Comparison of ENCODE assay signal across 8 mouse cellular contexts in genomic region chr19:8695330-8695729, GRCm38 (mm10). TPM values are rescaled to one million over a fixed set of nuclear protein-coding genes. Genes with fewer than 3 reads are reported as not detected.
DNase-seq lines count a peak whose midpoint lies in the region; ATAC-seq and TF ChIP-seq lines count a peak whose summit lies in the region.

No protein-coding gene starts in this region.

- no peak overlapping the region for H3K9ac ChIP-seq in limb, embryonic 15.5 days

- no peaks in the 10 kb centered on the region for H3K27me3 ChIP-seq in limb, embryonic 15.5 days

- H3K36me3 ChIP-seq in limb, embryonic 15.5 days: no peaks in the 10 kb centered on the region

- intact Hi-C loops in left cerebral cortex, adult 2 months (cut with DNase I): no loop called here
- intact Hi-C loops in left cerebral cortex, postnatal 14 days (cut with DNase I): no loop called here

- H3K9me3 ChIP-seq in limb, embryonic 15.5 days: no peaks in the 10 kb centered on the region

- peak; percentile 53; the same call in 1 of the 2 replicates for ATAC-seq in limb, embryonic 15.5 days (ENCODE audit: insufficient number of reproducible peaks, low FRiP score, low TSS enrichment, low read depth)
- no peak for ATAC-seq in frontal cortex, adult (ENCODE audit: low TSS enrichment)

- no peak overlapping the region for H3K4me2 ChIP-seq in limb, embryonic 15.5 days

- 51% methylated on average over 6 of the region's 6 CpGs for WGBS in limb, embryonic 15.5 days

- no peak overlapping the region for H3K27ac ChIP-seq in left cerebral cortex, adult 2 months
- H3K27ac ChIP-seq in limb, embryonic 15.5 days: no peak overlapping the region

- H3K4me3 ChIP-seq in left cerebral cortex, adult 2 months: no peak overlapping the region
- no peak overlapping the region for H3K4me3 ChIP-seq in limb, embryonic 15.5 days

- TF ChIP-seq CTCF in left cerebral cortex, adult 2 months (IDR thresholded peaks at IDR 0.05): peak; percentile 41

- no peaks in the 10 kb centered on the region for H3K4me1 ChIP-seq in limb, embryonic 15.5 days

- DNase-seq in left cerebral cortex, adult 2 months (ENCODE audit: extremely low spot score in 1 of 2, low spot score in 2 of 2): no peak
- DNase-seq in left cerebral cortex, postnatal 14 days (ENCODE audit: low spot score in 2 of 2): no peak
- DNase-seq in adrenal gland, postnatal 25 days: peak; percentile 38
- DNase-seq in heart, postnatal 4 days: peak; percentile 53
- peak; percentile 56 for DNase-seq in spleen, adult 12 weeks (ENCODE audit: low spot score)
- DNase-seq in frontal cortex, postnatal 36 days (ENCODE audit: low spot score in 2 of 2): no peak

RNA-seq across cellular contexts. Expression of gene Slc3a2, which starts 27.8 kb away (rescaled TPM):
- 100 to 1,000 TPM; 144 to 154 TPM for total RNA-seq in left cerebral cortex, adult 2 months (2021)
- total RNA-seq in left cerebral cortex, postnatal 14 days (2021): 100 to 1,000 TPM; 182 to 189 TPM
- 269 and 403 TPM in 2 replicates for total RNA-seq in adrenal gland, postnatal 25 days (2021)
- 10 to 100 TPM; 62.4 to 66.3 TPM for total RNA-seq in heart, postnatal 4 days (2021)
- polyA plus RNA-seq in limb, embryonic 15.5 days (2015; fragmentation: Nextera tagmentation; extraction: Ambion mirVana): 118 and 148 TPM in 2 replicates

RNA-seq across cellular contexts. Expression of gene Chrm1, which starts 31.7 kb away (rescaled TPM):
- 100 to 1,000 TPM; 152 to 155 TPM for total RNA-seq in left cerebral cortex, adult 2 months (2021)
- 100 to 1,000 TPM; 148 to 165 TPM for total RNA-seq in left cerebral cortex, postnatal 14 days (2021)
- total RNA-seq in adrenal gland, postnatal 25 days (2021): 1.6 and 2.4 TPM in 2 replicates
- not detected for total RNA-seq in heart, postnatal 4 days (2021)
- 0.18 and 0.19 TPM in 2 replicates for polyA plus RNA-seq in limb, embryonic 15.5 days (2015; fragmentation: Nextera tagmentation; extraction: Ambion mirVana)

RNA-seq across cellular contexts. Expression of gene Wdr74, which starts 40.3 kb away (rescaled TPM):
- total RNA-seq in left cerebral cortex, adult 2 months (2021): 10 to 100 TPM; 48.5 to 53.1 TPM
- total RNA-seq in left cerebral cortex, postnatal 14 days (2021): 10 to 100 TPM; 42.3 to 43.9 TPM
- total RNA-seq in adrenal gland, postnatal 25 days (2021): 52.0 and 57.7 TPM in 2 replicates
- total RNA-seq in heart, postnatal 4 days (2021): 10 to 100 TPM; 30.3 to 31.1 TPM
- 93.8 and 96.0 TPM in 2 replicates for polyA plus RNA-seq in limb, embryonic 15.5 days (2015; fragmentation: Nextera tagmentation; extraction: Ambion mirVana)

RNA-seq across cellular contexts. Expression of gene 1700092M07Rik, which starts 45.2 kb away (rescaled TPM):
- total RNA-seq in left cerebral cortex, adult 2 months (2021): 1 to 10 TPM; 1.4 to 1.8 TPM
- not detected for total RNA-seq in left cerebral cortex, postnatal 14 days (2021)
- 2.6 and 2.8 TPM in 2 replicates for total RNA-seq in adrenal gland, postnatal 25 days (2021)
- total RNA-seq in heart, postnatal 4 days (2021): not detected
- polyA plus RNA-seq in limb, embryonic 15.5 days (2015; fragmentation: Nextera tagmentation; extraction: Ambion mirVana): 1.7 and 2.3 TPM in 2 replicates

RNA-seq across cellular contexts. Expression of gene Stx5a, which starts 45.9 kb away (rescaled TPM):
- 10 to 100 TPM; 71.2 to 77.9 TPM for total RNA-seq in left cerebral cortex, adult 2 months (2021)
- 10 to 100 TPM; 63.6 to 64.6 TPM for total RNA-seq in left cerebral cortex, postnatal 14 days (2021)
- total RNA-seq in adrenal gland, postnatal 25 days (2021): 92.3 and 106 TPM in 2 replicates
- 10 to 100 TPM; 43.4 to 48.5 TPM for total RNA-seq in heart, postnatal 4 days (2021)
- polyA plus RNA-seq in limb, embryonic 15.5 days (2015; fragmentation: Nextera tagmentation; extraction: Ambion mirVana): 185 and 189 TPM in 2 replicates

Comparison
In these comparisons a context has a peak if more than half of its experiments do, and no peak if none do; other contexts are left out.
1. DNase-seq: peak in adrenal gland, postnatal 25 days (single experiment), heart, postnatal 4 days (single experiment) and spleen, adult 12 weeks (single experiment); none in left cerebral cortex, adult 2 months (0 of 2), left cerebral cortex, postnatal 14 days (0 of 2) and frontal cortex, postnatal 36 days (0 of 2).
2. RNA of gene Chrm1, which starts 31.7 kb away (total RNA-seq): 148 to 165 TPM in left cerebral cortex, postnatal 14 days and 152 to 155 TPM in left cerebral cortex, adult 2 months; 1.6 to 2.4 TPM in adrenal gland, postnatal 25 days and not detected in heart, postnatal 4 days; every median in the first group is over 10 times any median in the second.